Mouse (Mus musculus): Measurements from ENCODE around the gene Strc. TPM values are rescaled to one million over a fixed set of nuclear protein-coding genes. Genes with fewer than 3 reads are reported as not detected.

The Strc gene
- polyA plus RNA-seq, 1 experiment from 2014 or later, result not detected

GRCm38 (mm10) chr2:121359461-121359860 lies 27.5 kb downstream of the Strc start:
- H3K9ac ChIP-seq (ENCODE audit: low read depth, low read length), result no peak overlapping the region
- H3K4me2 ChIP-seq (ENCODE audit: low read length), result no peak overlapping the region
- no peak for TF ChIP-seq CTCF (IDR thresholded peaks at IDR 0.05; ENCODE audit: low read depth)
- no peaks in the 10 kb centered on the region for H3K27me3 ChIP-seq (ENCODE audit: insufficient read depth, low read length)
- no peak for DNase-seq (ENCODE audit: low spot score)
- H3K4me3 ChIP-seq (replicated peaks; ENCODE audit: low read depth, low read length), result no peak overlapping the region
- H3K27ac ChIP-seq, result no peak overlapping the region
- no peak for ATAC-seq (replicated peaks; ENCODE audit: low FRiP score, low read depth)
- no peaks in the 10 kb centered on the region for H3K36me3 ChIP-seq (ENCODE audit: insufficient read depth, low read length)
- WGBS, result 30% methylated on average over 4 of the region's 4 CpGs
- H3K4me1 ChIP-seq (replicated peaks; ENCODE audit: insufficient read depth, low read length), result peaks cover 8% of the 10 kb centered on the region; the same call in 1 of the 2 replicates
- no peaks in the 10 kb centered on the region for H3K9me3 ChIP-seq (replicated peaks; ENCODE audit: low read length)

- Histone ChIP-seq H3K4me2 (ENCODE audit: low read length) (peak overlapping the region; percentile 50), H3K9ac (ENCODE audit: low read depth, low read length) (0 out of 2 replicates have a peak overlapping the region, but pooled peaks have one; percentile 31), H3K4me3 (replicated peaks; ENCODE audit: low read depth, low read length) (peak overlapping the region; percentile 23), H3K4me1 (replicated peaks; ENCODE audit: insufficient read depth, low read length) (peaks cover 8% of the 10 kb centered on the region; the same call in 1 of the 2 replicates), H3K36me3 (ENCODE audit: insufficient read depth, low read length) (no peaks in the 10 kb centered on the region), H3K9me3 (replicated peaks; ENCODE audit: low read length) (no peaks in the 10 kb centered on the region), H3K27ac (no peak overlapping the region), H3K27me3 (ENCODE audit: insufficient read depth, low read length) (no peaks in the 10 kb centered on the region)
- ATAC-seq (replicated peaks; ENCODE audit: low FRiP score, low read depth) (peak; percentile 75), DNase-seq (ENCODE audit: low spot score) (peak; percentile 75)
- no peak for TF ChIP-seq CTCF (IDR thresholded peaks at IDR 0.05; ENCODE audit: low read depth)
- WGBS, result under 1% methylated on average over 16 of the region's 16 CpGs
Observed at GRCm38 (mm10) chr2:121358381-121358780, 28.6 kb downstream of the Strc start.

- Histone ChIP-seq H3K9me3 (replicated peaks; ENCODE audit: low read length) (no peaks in the 10 kb centered on the region), H3K4me2 (ENCODE audit: low read length) (peak overlapping the region; percentile 50), H3K4me1 (replicated peaks; ENCODE audit: insufficient read depth, low read length) (peaks cover 8% of the 10 kb centered on the region; the same call in 1 of the 2 replicates), H3K27ac (no peak overlapping the region), H3K36me3 (ENCODE audit: insufficient read depth, low read length) (no peaks in the 10 kb centered on the region), H3K27me3 (ENCODE audit: insufficient read depth, low read length) (no peaks in the 10 kb centered on the region), H3K4me3 (replicated peaks; ENCODE audit: low read depth, low read length) (peak overlapping the region; percentile 23), H3K9ac (ENCODE audit: low read depth, low read length) (no peak overlapping the region)
- ATAC-seq (replicated peaks; ENCODE audit: low FRiP score, low read depth), result no peak
- TF ChIP-seq CTCF (IDR thresholded peaks at IDR 0.05; ENCODE audit: low read depth), result no peak
- 0% methylated on average over 4 of the region's 4 CpGs for whole genome bisulfite sequencing
- no peak for DNase-seq (ENCODE audit: low spot score)
Observed at GRCm38 (mm10) chr2:121357961-121358360, 29.0 kb downstream of the Strc start.

GRCm38 (mm10) chr2:121357494-121357893 lies 29.5 kb downstream of the Strc start, which contains the start of gene Ckmt1:
Gene Ckmt1 (plus strand): TSS chr2:121357714.
- WGBS, result 39% methylated on average over 5 of the region's 5 CpGs
- Histone ChIP-seq H3K4me2 (ENCODE audit: low read length) (peak within 1 kb of the TSS; percentile 50), H3K9ac (ENCODE audit: low read depth, low read length) (0 out of 2 replicates have a peak within 1 kb of the TSS, but pooled peaks have one; percentile 31), H3K9me3 (replicated peaks; ENCODE audit: low read length) (no peaks in the 10 kb centered on the region), H3K27ac (no peak within 1 kb of the TSS), H3K4me1 (replicated peaks; ENCODE audit: insufficient read depth, low read length) (peaks cover 8% of the 10 kb centered on the region; the same call in 1 of the 2 replicates), H3K36me3 (ENCODE audit: insufficient read depth, low read length) (no peaks in the 10 kb centered on the region), H3K4me3 (replicated peaks; ENCODE audit: low read depth, low read length) (peak within 1 kb of the TSS; percentile 23), H3K27me3 (ENCODE audit: insufficient read depth, low read length) (no peaks in the 10 kb centered on the region)
- TF ChIP-seq CTCF (IDR thresholded peaks at IDR 0.05; ENCODE audit: low read depth), result no peak
- DNase-seq (ENCODE audit: low spot score) (no peak), ATAC-seq (replicated peaks; ENCODE audit: low FRiP score, low read depth) (no peak)

GRCm38 (mm10) chr2:121354820-121355592 lies 32.0 kb downstream of the Strc start, which contains the start of gene Ppip5k1:
Gene Ppip5k1 (minus strand): TSS chr2:121355396.
- Histone ChIP-seq H3K27me3 (ENCODE audit: insufficient read depth, low read length) (no peaks in the 10 kb centered on the region), H3K4me2 (ENCODE audit: low read length) (peak within 1 kb of the TSS; percentile 92), H3K27ac (peak within 1 kb of the TSS; percentile 50; the same call in 1 of the 2 replicates), H3K4me3 (replicated peaks; ENCODE audit: low read depth, low read length) (peak within 1 kb of the TSS; percentile 66), H3K9ac (ENCODE audit: low read depth, low read length) (peak within 1 kb of the TSS; percentile 63), H3K36me3 (ENCODE audit: insufficient read depth, low read length) (no peaks in the 10 kb centered on the region), H3K9me3 (replicated peaks; ENCODE audit: low read length) (no peaks in the 10 kb centered on the region), H3K4me1 (replicated peaks; ENCODE audit: insufficient read depth, low read length) (peaks cover 8% of the 10 kb centered on the region; the same call in 1 of the 2 replicates)
- TF ChIP-seq CTCF (IDR thresholded peaks at IDR 0.05; ENCODE audit: low read depth), result peak; percentile 95
- DNase-seq (ENCODE audit: low spot score) (peak; percentile 98), ATAC-seq (replicated peaks; ENCODE audit: low FRiP score, low read depth) (peak; percentile 92)
- under 1% methylated on average over 57 of the region's 58 CpGs for WGBS

- 1% methylated on average over 6 of the region's 6 CpGs for WGBS
- no peaks in the 10 kb centered on the region for H3K36me3 ChIP-seq (ENCODE audit: insufficient read depth, low read length)
- no peaks in the 10 kb centered on the region for H3K9me3 ChIP-seq (replicated peaks; ENCODE audit: low read length)
- peak overlapping the region; percentile 92 for H3K4me2 ChIP-seq (ENCODE audit: low read length)
- H3K9ac ChIP-seq (ENCODE audit: low read depth, low read length), result peak overlapping the region; percentile 63
- H3K27ac ChIP-seq, result peak overlapping the region; percentile 50; the same call in 1 of the 2 replicates
- TF ChIP-seq CTCF (IDR thresholded peaks at IDR 0.05; ENCODE audit: low read depth), result no peak
- no peak for ATAC-seq (replicated peaks; ENCODE audit: low FRiP score, low read depth)
- H3K4me3 ChIP-seq (replicated peaks; ENCODE audit: low read depth, low read length), result peak overlapping the region; percentile 66
- H3K27me3 ChIP-seq (ENCODE audit: insufficient read depth, low read length), result no peaks in the 10 kb centered on the region
- DNase-seq (ENCODE audit: low spot score), result no peak
- peaks cover 8% of the 10 kb centered on the region; the same call in 1 of the 2 replicates for H3K4me1 ChIP-seq (replicated peaks; ENCODE audit: insufficient read depth, low read length)
Observed at GRCm38 (mm10) chr2:121354378-121354777, 32.6 kb downstream of the Strc start.

Measured in kidney, postnatal 0 days (tissue).